Mouse (Mus musculus): ENCODE results near the gene Olfr330. TPM values are rescaled to one million over a fixed set of nuclear protein-coding genes. Genes with fewer than 3 reads are reported as not detected.

Olfr330 gene
- not detected in 2 replicates for polyA plus RNA-seq (2021; fragmentation: Nextera tagmentation)
- long read RNA-seq, experiment 1: 0 reads
- long read RNA-seq, experiment 2: 0 reads

GRCm38 (mm10) chr11:58534736-58535135 lies at the start of gene Olfr330:
Gene Olfr330 (minus strand): TSS chr11:58534836.

GRCm38 (mm10) chr11:58577430-58577829 lies 42.8 kb upstream of the Olfr330 start, which contains the start of gene Olfr325:
Gene Olfr325 (plus strand): TSS chr11:58577730.

GRCm38 (mm10) chr11:58570405-58570804 lies 35.8 kb upstream of the Olfr330 start, which contains the start of gene Olfr224:
Gene Olfr224 (minus strand): TSS chr11:58570553.

GRCm38 (mm10) chr11:58555536-58555935 lies 20.9 kb upstream of the Olfr330 start, which contains the start of gene Olfr328:
Gene Olfr328 (minus strand): TSS chr11:58555636.

GRCm38 (mm10) chr11:58546322-58546721 lies 11.7 kb upstream of the Olfr330 start, which contains the start of gene Olfr329-ps:
Gene Olfr329-ps (minus strand): TSS chr11:58546422.

GRCm38 (mm10) chr11:58502472-58502871 lies 32.2 kb downstream of the Olfr330 start, which contains the start of gene Olfr331:
Gene Olfr331 (minus strand): TSS chr11:58502572.

GRCm38 (mm10) chr11:58492455-58492854 lies 42.2 kb downstream of the Olfr330 start, which contains the start of gene Olfr332:
Gene Olfr332 (minus strand): TSS chr11:58492555.

Other genes starting within 250 kb of the Olfr330 start
- 7.0 and 7.2 TPM in 2 replicates for gene Zfp692, start 227.8 kb downstream of the Olfr330 start, polyA plus RNA-seq (2021; fragmentation: Nextera tagmentation)
- gene Zfp672, start 204.5 kb downstream of the Olfr330 start, polyA plus RNA-seq (2021; fragmentation: Nextera tagmentation): 34.9 and 35.5 TPM in 2 replicates
- 19.7 and 25.5 TPM in 2 replicates for gene Sh3bp5l, start 204.1 kb downstream of the Olfr330 start, polyA plus RNA-seq (2021; fragmentation: Nextera tagmentation)
- not detected in 2 replicates for gene Lypd8, start 155.8 kb downstream of the Olfr330 start, polyA plus RNA-seq (2021; fragmentation: Nextera tagmentation)
- not detected in 2 replicates for gene 1810065E05Rik, start 113.7 kb downstream of the Olfr330 start, polyA plus RNA-seq (2021; fragmentation: Nextera tagmentation)
- gene Gm12253, start 102.3 kb downstream of the Olfr330 start, polyA plus RNA-seq (2021; fragmentation: Nextera tagmentation): not detected in 2 replicates
- gene Lypd9, start 81.9 kb downstream of the Olfr330 start, polyA plus RNA-seq (2021; fragmentation: Nextera tagmentation): not detected in 2 replicates
- gene Olfr30, start 72.6 kb downstream of the Olfr330 start, polyA plus RNA-seq (2021; fragmentation: Nextera tagmentation): not detected in 2 replicates
- gene Olfr332, start 42.3 kb downstream of the Olfr330 start, polyA plus RNA-seq (2021; fragmentation: Nextera tagmentation): not detected in 2 replicates
- gene Olfr331, start 32.3 kb downstream of the Olfr330 start, polyA plus RNA-seq (2021; fragmentation: Nextera tagmentation): not detected in 2 replicates
- gene Olfr329-ps, start 11.6 kb upstream of the Olfr330 start, polyA plus RNA-seq (2021; fragmentation: Nextera tagmentation): not detected in 2 replicates
- gene Olfr328, start 20.8 kb upstream of the Olfr330 start, polyA plus RNA-seq (2021; fragmentation: Nextera tagmentation): not detected in 2 replicates
- not detected in 2 replicates for gene Olfr224, start 35.7 kb upstream of the Olfr330 start, polyA plus RNA-seq (2021; fragmentation: Nextera tagmentation)
- not detected in 2 replicates for gene Olfr325, start 42.9 kb upstream of the Olfr330 start, polyA plus RNA-seq (2021; fragmentation: Nextera tagmentation)
- not detected in 2 replicates for gene Olfr324, start 60.3 kb upstream of the Olfr330 start, polyA plus RNA-seq (2021; fragmentation: Nextera tagmentation)
- gene 2210407C18Rik, start 81.2 kb upstream of the Olfr330 start, polyA plus RNA-seq (2021; fragmentation: Nextera tagmentation): not detected in 2 replicates
- gene Olfr323, start 95.7 kb upstream of the Olfr330 start, polyA plus RNA-seq (2021; fragmentation: Nextera tagmentation): not detected in 2 replicates
- not detected in 2 replicates for gene Trim58, start 105.6 kb upstream of the Olfr330 start, polyA plus RNA-seq (2021; fragmentation: Nextera tagmentation)
- gene Olfr322, start 123.9 kb upstream of the Olfr330 start, polyA plus RNA-seq (2021; fragmentation: Nextera tagmentation): not detected in 2 replicates
- not detected in 2 replicates for gene Olfr320, start 146.3 kb upstream of the Olfr330 start, polyA plus RNA-seq (2021; fragmentation: Nextera tagmentation)
- gene Olfr319, start 164.3 kb upstream of the Olfr330 start, polyA plus RNA-seq (2021; fragmentation: Nextera tagmentation): not detected in 2 replicates
- not detected in 2 replicates for gene Olfr318, start 189.2 kb upstream of the Olfr330 start, polyA plus RNA-seq (2021; fragmentation: Nextera tagmentation)
- gene Olfr317, start 204.4 kb upstream of the Olfr330 start, polyA plus RNA-seq (2021; fragmentation: Nextera tagmentation): not detected in 2 replicates
- gene Olfr316, start 217.9 kb upstream of the Olfr330 start, polyA plus RNA-seq (2021; fragmentation: Nextera tagmentation): 1.1 and 2.0 TPM in 2 replicates
- not detected in 2 replicates for gene Olfr315, start 238.4 kb upstream of the Olfr330 start, polyA plus RNA-seq (2021; fragmentation: Nextera tagmentation)
- not detected in 2 replicates for gene Olfr314, start 248.1 kb upstream of the Olfr330 start, polyA plus RNA-seq (2021; fragmentation: Nextera tagmentation)

Data from left cerebral cortex, adult 6 months (tissue).